Mouse (Mus musculus) ES-Bruce4 (cell line): ENCODE results near the gene Krt88. TPM values are rescaled to one million over a fixed set of nuclear protein-coding genes. Genes with fewer than 3 reads are reported as not detected.
A peak's percentile ranks its signal among the peaks of the same experiment; 100 is the strongest.

Experiments
- H3K27ac ChIP-seq: 2 replicates; pipeline ENCODE4 v1.5.1; 2012; ENCODE audit warnings: low read length, inconsistent platforms; ENCODE audit not compliant: insufficient read depth
- H3K27me3 ChIP-seq: 2 replicates; pipeline ENCODE4 v1.6.1; 2012; ENCODE audit warnings: mild to moderate bottlenecking, low read length, inconsistent platforms; ENCODE audit not compliant: control insufficient read depth, poor library complexity, insufficient read depth, severe bottlenecking
- H3K36me3 ChIP-seq: 2 replicates; pipeline ENCODE4 v1.6.1; 2012; ENCODE audit warnings: inconsistent platforms, mild to moderate bottlenecking, low read length, moderate library complexity; ENCODE audit not compliant: control insufficient read depth, poor library complexity, insufficient read depth, severe bottlenecking
- H3K4me1 ChIP-seq: one replicate; pipeline ENCODE4 v1.8.1; 2011; ENCODE audit warnings: low read length; ENCODE audit not compliant: control insufficient read depth, insufficient read depth
- H3K4me3 ChIP-seq: 2 replicates; pipeline ENCODE4 v1.5.1; 2011; ENCODE audit warnings: low read depth, mild to moderate bottlenecking, low read length
- H3K9ac ChIP-seq: 2 replicates; pipeline ENCODE4 v1.6.1; 2012; ENCODE audit warnings: low read depth, mild to moderate bottlenecking, inconsistent platforms; ENCODE audit not compliant: poor library complexity, severe bottlenecking
- H3K9me3 ChIP-seq: replicated peaks from 2 replicates; pipeline ENCODE4 v1.6.1; 2012; ENCODE audit warnings: mild to moderate bottlenecking, low read length, inconsistent platforms; ENCODE audit not compliant: control insufficient read depth, poor library complexity, insufficient read depth, severe bottlenecking
- CTCF ChIP-seq: IDR thresholded peaks from one replicate; pipeline ENCODE4 v1.8.1; 2011; ENCODE audit warnings: low read depth, low read length
- EP300 ChIP-seq: IDR thresholded peaks from 2 replicates; pipeline ENCODE4 v1.6.1; 2011; ENCODE audit warnings: low read depth, low read length; ENCODE audit not compliant: insufficient read depth
- POLR2A ChIP-seq: IDR thresholded peaks from one replicate; pipeline ENCODE4 v1.8.1; 2011; ENCODE audit warnings: low read length; ENCODE audit not compliant: insufficient read depth
- polyA plus RNA-seq: library from polyadenylated mRNA; stranded (reverse); fragments of >200 nt; gene quantifications from 2 replicates; pipeline ENCODE4 v1.2.4, GENCODE M21; 2011; ENCODE audit warnings: low read depth; ENCODE audit not compliant: missing spikeins, insufficient read depth, insufficient read length

The Krt88 gene
- polyA plus RNA-seq, 1 experiment: not detected

DNA sequence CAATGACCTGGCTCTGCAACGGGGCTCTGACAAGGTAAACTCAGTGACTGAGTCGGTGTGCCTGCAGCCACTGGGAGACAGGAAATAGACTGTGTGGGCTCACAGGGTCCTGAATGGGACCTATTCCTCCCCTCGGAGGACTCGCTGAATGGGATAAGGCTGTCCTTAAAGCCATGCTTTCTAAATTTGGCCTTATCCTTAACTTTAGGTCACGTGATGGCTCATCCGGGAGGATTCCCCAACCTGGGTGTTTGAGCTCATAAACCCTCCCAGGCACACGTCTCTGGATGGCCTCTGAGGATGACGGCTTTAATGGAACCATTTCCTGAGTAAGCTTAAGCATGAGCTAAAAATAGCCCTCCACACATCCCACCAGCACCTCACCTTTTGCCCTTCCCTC lies 45.2 kb downstream of the Krt88 start:
- Histone ChIP-seq H3K4me1 (no peaks in the 10 kb centered on the region), H3K9me3 (no peaks in the 10 kb centered on the region), H3K9ac (no peak overlapping the region), H3K36me3 (no peaks in the 10 kb centered on the region), H3K27ac (no peak overlapping the region), H3K4me3 (no peak overlapping the region), H3K27me3 (no peaks in the 10 kb centered on the region)
- TF ChIP-seq CTCF (no peak), EP300 (no peak), POLR2A (no peak)

- no peaks in the 10 kb centered on the region for H3K4me1 ChIP-seq
- H3K27ac ChIP-seq: no peak overlapping the region
- H3K9me3 ChIP-seq: no peaks in the 10 kb centered on the region
- H3K27me3 ChIP-seq: no peaks in the 10 kb centered on the region
- H3K4me3 ChIP-seq: no peak overlapping the region
- no peak for TF ChIP-seq POLR2A
- TF ChIP-seq CTCF: no peak
- no peak overlapping the region for H3K9ac ChIP-seq
- no peaks in the 10 kb centered on the region for H3K36me3 ChIP-seq
Observed at GRCm38 (mm10) chr15:101493713-101494112, 46.2 kb downstream of the Krt88 start.

GRCm38 (mm10) chr15:101494203-101494602 lies 46.7 kb downstream of the Krt88 start:
- Histone ChIP-seq H3K27me3 (no peaks in the 10 kb centered on the region), H3K9me3 (no peaks in the 10 kb centered on the region), H3K36me3 (no peaks in the 10 kb centered on the region), H3K27ac (no peak overlapping the region), H3K4me3 (no peak overlapping the region), H3K9ac (no peak overlapping the region), H3K4me1 (no peaks in the 10 kb centered on the region)
- TF ChIP-seq CTCF: no peak
- no peak for TF ChIP-seq EP300
- no peak for TF ChIP-seq POLR2A

DNA sequence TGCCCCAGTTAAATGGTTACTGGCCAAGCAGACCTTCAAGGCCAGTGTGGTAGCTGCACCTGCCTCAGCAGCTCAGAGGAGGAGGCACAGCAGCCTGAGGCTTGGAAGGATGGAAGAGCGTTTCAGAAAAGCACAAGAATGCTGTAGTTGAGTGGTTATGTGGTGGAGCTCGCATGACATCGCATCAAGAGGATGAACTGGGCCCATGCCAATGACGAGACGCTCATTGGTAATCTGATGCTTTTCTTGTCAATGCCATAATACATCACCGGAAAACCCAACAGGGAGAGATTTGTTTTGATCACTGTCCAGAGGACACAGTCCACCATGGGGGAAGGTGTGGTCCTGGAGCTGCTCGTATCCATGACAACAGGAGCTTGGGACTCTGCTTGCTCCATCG lies 47.7 kb downstream of the Krt88 start:
- Histone ChIP-seq H3K27ac (no peak overlapping the region), H3K4me1 (no peaks in the 10 kb centered on the region), H3K36me3 (no peaks in the 10 kb centered on the region), H3K4me3 (no peak overlapping the region), H3K27me3 (no peaks in the 10 kb centered on the region), H3K9me3 (no peaks in the 10 kb centered on the region), H3K9ac (no peak overlapping the region)
- TF ChIP-seq EP300 (no peak), CTCF (no peak), POLR2A (no peak)

DNA sequence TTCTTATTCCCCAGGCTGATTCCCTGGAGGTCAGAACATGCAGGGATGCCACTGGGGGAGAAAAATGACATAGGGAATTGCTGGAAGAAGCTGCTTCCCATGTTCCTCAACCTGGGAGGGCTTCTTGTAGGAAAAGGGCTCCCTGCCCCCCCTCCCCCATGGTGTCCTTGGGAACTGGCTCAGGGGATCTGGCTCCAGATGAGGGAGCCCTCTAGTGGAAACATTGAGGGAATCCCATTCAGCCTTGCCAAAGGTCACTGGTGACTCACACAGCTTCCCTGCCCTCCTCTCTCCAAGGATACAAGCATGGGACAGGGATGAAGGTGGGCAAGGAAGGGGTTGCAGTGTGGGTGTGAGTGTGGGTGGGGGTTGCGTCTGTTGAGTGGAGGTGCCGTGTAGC lies 49.6 kb downstream of the Krt88 start:
- H3K4me3 ChIP-seq: no peak overlapping the region

More for the DNA sequence above, 49.6 kb downstream of the Krt88 start:
- Histone ChIP-seq H3K27me3 (no peaks in the 10 kb centered on the region), H3K36me3 (no peaks in the 10 kb centered on the region), H3K4me1 (no peaks in the 10 kb centered on the region), H3K9me3 (no peaks in the 10 kb centered on the region), H3K27ac (no peak overlapping the region), H3K9ac (no peak overlapping the region)
- TF ChIP-seq POLR2A (no peak), CTCF (peak; percentile 66)

Other genes starting within 250 kb of the Krt88 start
- gene Grasp, start 223.6 kb upstream of the Krt88 start, polyA plus RNA-seq: 8.6 and 9.6 TPM in 2 replicates
- 29.4 and 31.9 TPM in 2 replicates for gene Nr4a1, start 193.5 kb upstream of the Krt88 start, polyA plus RNA-seq
- 37.6 and 39.1 TPM in 2 replicates for gene Atg101, start 163.5 kb upstream of the Krt88 start, polyA plus RNA-seq
- not detected in 2 replicates for gene 6030408B16Rik, start 154.5 kb upstream of the Krt88 start, polyA plus RNA-seq
- gene Krt80, start 77.6 kb upstream of the Krt88 start, polyA plus RNA-seq: 1.1 and 1.6 TPM in 2 replicates
- gene Krt7, start 36.7 kb upstream of the Krt88 start, polyA plus RNA-seq: 30.7 and 36.4 TPM in 2 replicates
- not detected in 2 replicates for gene Krt87, start 8.9 kb upstream of the Krt88 start, polyA plus RNA-seq
- gene Krt81, start 16.0 kb downstream of the Krt88 start, polyA plus RNA-seq: not detected in 2 replicates
- gene Krt86, start 25.7 kb downstream of the Krt88 start, polyA plus RNA-seq: not detected in 2 replicates
- not detected in 2 replicates for gene Krt83, start 43.8 kb downstream of the Krt88 start, polyA plus RNA-seq
- gene Gm49425, start 69.5 kb downstream of the Krt88 start, polyA plus RNA-seq: not detected in 2 replicates
- gene Krt84, start 85.1 kb downstream of the Krt88 start, polyA plus RNA-seq: not detected in 2 replicates
- gene Krt82, start 102.9 kb downstream of the Krt88 start, polyA plus RNA-seq: not detected in 2 replicates
- gene Krt90, start 115.2 kb downstream of the Krt88 start, polyA plus RNA-seq: not detected in 2 replicates
- not detected in 2 replicates for gene Krt75, start 126.2 kb downstream of the Krt88 start, polyA plus RNA-seq
- not detected in 2 replicates for gene Gm5414, start 180.4 kb downstream of the Krt88 start, polyA plus RNA-seq
- gene Gm5478, start 199.6 kb downstream of the Krt88 start, polyA plus RNA-seq: not detected in 2 replicates
- gene Krt6b, start 232.5 kb downstream of the Krt88 start, polyA plus RNA-seq: not detected in 2 replicates
- gene Krt6a, start 246.6 kb downstream of the Krt88 start, polyA plus RNA-seq: not detected in 2 replicates